Mouse (Mus musculus) left cerebral cortex, postnatal 25 days (tissue): ENCODE data around the gene Trpv5. TPM values are rescaled to one million over a fixed set of nuclear protein-coding genes. Genes with fewer than 3 reads are reported as not detected.

ENCODE experiments used
- total RNA-seq, 2 experiments: library from RNA; stranded (reverse); gene quantifications; 2 replicates each; pipeline ENCODE4 v1.2.3; 2021

Trpv5 gene
- total RNA-seq, 2 experiments from 2014 or later, result not detected

Other genes with a start within 250 kb of the Trpv5 start
- gene Gm10334, start 234.6 kb downstream of the Trpv5 start, total RNA-seq, result under 1 TPM in 1 of 2 experiments, not detected in 1; 0.71 TPM
- gene Prss1, start 221.8 kb downstream of the Trpv5 start, total RNA-seq, result not detected
- gene Prss2, start 159.0 kb downstream of the Trpv5 start, total RNA-seq, result not detected
- 100 to 1,000 TPM; 116 to 117 TPM for gene Ephb6, start 75.3 kb downstream of the Trpv5 start, total RNA-seq
- 1 to 10 TPM; 1.5 to 2.7 TPM for gene Trpv6, start 44.4 kb downstream of the Trpv5 start, total RNA-seq
- gene Llcfc1, start 3.7 kb upstream of the Trpv5 start, total RNA-seq, result not detected
- gene Kel, start 23.6 kb upstream of the Trpv5 start, total RNA-seq, result not detected
- not detected for gene Olfr459, start 94.4 kb upstream of the Trpv5 start, total RNA-seq
- not detected for gene Pip, start 166.8 kb upstream of the Trpv5 start, total RNA-seq
- gene Sval2, start 172.2 kb upstream of the Trpv5 start, total RNA-seq, result not detected